Mouse (Mus musculus) thymus, adult 2 months (tissue): ENCODE measurements around the gene Gclm. TPM values are rescaled to one million over a fixed set of nuclear protein-coding genes. Genes with fewer than 3 reads are reported as not detected.
A peak's percentile ranks its signal among the peaks of the same experiment; 100 is the strongest.

Source experiments
- DNase-seq: peaks from one replicate; pipeline ENCODE4 v3.0.0; 2021
- H3K27ac ChIP-seq: fragments of 200-500 bp; 2 replicates; pipeline ENCODE4 v1.5.1; 2012; ENCODE audit warnings: low read length, control low read depth; ENCODE audit not compliant: control insufficient read depth, insufficient read depth
- H3K27me3 ChIP-seq: fragments of 200-500 bp; 2 replicates; pipeline ENCODE4 v1.6.1; 2012; ENCODE audit warnings: mild to moderate bottlenecking, low read length, moderate library complexity, mixed read lengths; ENCODE audit not compliant: control insufficient read depth, insufficient read depth
- H3K36me3 ChIP-seq: fragments of 200-500 bp; 2 replicates; pipeline ENCODE4 v1.6.1; 2012; ENCODE audit warnings: mild to moderate bottlenecking, low read length, moderate library complexity; ENCODE audit not compliant: control insufficient read depth, insufficient read depth
- H3K4me1 ChIP-seq: fragments of 200-500 bp; replicated peaks from 2 replicates; pipeline ENCODE4 v1.6.1; 2012; ENCODE audit warnings: low read length; ENCODE audit not compliant: control insufficient read depth, insufficient read depth
- H3K4me3 ChIP-seq: fragments of 200-500 bp; 2 replicates; pipeline ENCODE4 v1.5.1; 2012; ENCODE audit warnings: mild to moderate bottlenecking, low read length, control low read depth, moderate library complexity; ENCODE audit not compliant: control insufficient read depth, insufficient read depth
- CTCF ChIP-seq: fragments of 200-500 bp; IDR thresholded peaks from 2 replicates; pipeline ENCODE4 v1.5.1; 2012; ENCODE audit warnings: mild to moderate bottlenecking, control low read depth, low read length, moderate library complexity, borderline replicate concordance; ENCODE audit not compliant: control insufficient read depth, poor library complexity, insufficient read depth; ENCODE audit errors: extremely low read depth
- POLR2A ChIP-seq: fragments of 200-500 bp; IDR thresholded peaks from 2 replicates; pipeline ENCODE4 v1.6.1; 2012; ENCODE audit warnings: mild to moderate bottlenecking, low read length, control low read depth, moderate library complexity; ENCODE audit not compliant: control insufficient read depth, poor library complexity, insufficient read depth; ENCODE audit errors: extremely low read depth
- WGBS: fragments of 180-500 bp; shearing (Covaris S2); methylation state at CpG from one replicate; pipeline ENCODE4 v1.1.7; 2018; 5-methylcytosine and 5-hydroxymethylcytosine counted together
- polyA plus RNA-seq: library from polyadenylated mRNA; depleted of rRNA; stranded (reverse); fragments of >200 nt; gene quantifications from 2 replicates; pipeline ENCODE4 v1.2.3, GENCODE M21; 2012

Gclm gene
- polyA plus RNA-seq, 1 experiment: 32.5 TPM

- Histone ChIP-seq H3K36me3 (no peaks in the 10 kb centered on the region), H3K27ac (peak overlapping the region; percentile 48), H3K27me3 (no peaks in the 10 kb centered on the region), H3K4me3 (no peak overlapping the region), H3K4me1 (peaks cover 6% of the 10 kb centered on the region)
- DNase-seq: peak; percentile 15
- 7% methylated on average over 5 of the region's 5 CpGs for WGBS
- TF ChIP-seq POLR2A (no peak), CTCF (no peak)
These were observed 43.0 kb upstream of the Gclm start for GRCm38 (mm10) chr3:122202307-122202732.

- TF ChIP-seq POLR2A (no peak), CTCF (no peak)
- H3K27me3 ChIP-seq: no peaks in the 10 kb centered on the region
- no peak overlapping the region for H3K4me3 ChIP-seq
- WGBS: 94% methylated on average over 9 of the region's 9 CpGs
- H3K4me1 ChIP-seq: peaks cover 6% of the 10 kb centered on the region
- H3K36me3 ChIP-seq: no peaks in the 10 kb centered on the region
- H3K27ac ChIP-seq: no peak overlapping the region
- DNase-seq: no peak
These were observed 41.6 kb upstream of the Gclm start for GRCm38 (mm10) chr3:122203675-122204329.

GRCm38 (mm10) chr3:122205753-122206152, 39.6 kb upstream of the Gclm start:
- H3K27me3 ChIP-seq: no peaks in the 10 kb centered on the region
- H3K4me1 ChIP-seq: peaks cover 6% of the 10 kb centered on the region
- H3K4me3 ChIP-seq: no peak overlapping the region
- H3K36me3 ChIP-seq: no peaks in the 10 kb centered on the region
- 96% methylated on average over 6 of the region's 6 CpGs for WGBS
- H3K27ac ChIP-seq: no peak overlapping the region
- DNase-seq: no peak
- TF ChIP-seq CTCF: no peak
- no peak for TF ChIP-seq POLR2A

DNA sequence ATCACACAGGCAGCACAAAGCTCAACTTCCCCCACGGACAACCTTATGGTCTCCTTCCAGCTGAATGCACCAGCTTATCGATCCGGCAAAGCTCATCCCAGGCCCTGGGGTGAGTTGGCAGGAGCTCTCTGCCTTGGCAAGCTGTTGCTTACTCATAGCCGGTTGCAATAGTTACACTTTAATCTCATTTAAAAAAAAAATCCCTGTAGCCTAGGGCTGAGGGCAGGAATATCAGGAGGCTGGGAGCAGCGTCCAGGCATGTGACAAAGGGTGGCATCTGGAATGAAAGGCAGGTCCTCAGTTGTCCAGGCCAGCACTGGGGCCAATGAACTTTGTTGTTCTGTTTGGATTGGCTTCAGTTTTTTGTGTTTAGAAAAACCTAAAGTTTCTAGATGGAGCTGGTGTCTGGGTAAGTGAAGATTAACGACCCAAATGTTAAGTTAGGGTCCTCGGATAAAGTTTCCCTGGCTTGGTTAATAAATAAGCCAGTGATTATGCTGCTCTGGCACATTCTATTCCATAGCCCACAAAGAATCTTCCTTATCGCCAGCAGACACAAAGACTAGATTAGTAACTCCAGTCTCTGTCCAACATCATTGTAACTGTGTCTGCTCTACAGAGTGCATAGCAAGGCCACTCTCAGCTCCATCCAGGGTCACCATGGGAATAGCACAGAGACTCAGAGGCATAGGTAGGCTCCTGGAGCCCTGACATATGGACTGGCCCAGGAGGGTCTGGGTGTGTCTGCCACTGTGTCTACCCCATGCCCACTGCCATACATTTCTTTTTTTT, 38.9 kb upstream of the Gclm start:
- no peak for DNase-seq
- Histone ChIP-seq H3K4me1 (peaks cover 6% of the 10 kb centered on the region), H3K4me3 (no peak overlapping the region), H3K27me3 (no peaks in the 10 kb centered on the region), H3K36me3 (no peaks in the 10 kb centered on the region), H3K27ac (no peak overlapping the region)
- WGBS: 95% methylated on average over 8 of the region's 8 CpGs
- TF ChIP-seq CTCF (no peak), POLR2A (no peak)

- Histone ChIP-seq H3K27ac (no peak overlapping the region), H3K4me1 (peaks cover 1% of the 10 kb centered on the region), H3K4me3 (no peak overlapping the region), H3K36me3 (no peaks in the 10 kb centered on the region), H3K27me3 (no peaks in the 10 kb centered on the region)
- DNase-seq: no peak
- TF ChIP-seq POLR2A: no peak
- TF ChIP-seq CTCF: no peak
- 96% methylated on average over 6 of the region's 6 CpGs for WGBS
These were observed 37.6 kb upstream of the Gclm start for GRCm38 (mm10) chr3:122207766-122208165.

GRCm38 (mm10) chr3:122208296-122209225, 36.8 kb upstream of the Gclm start:
- Histone ChIP-seq H3K4me3 (no peak overlapping the region), H3K36me3 (no peaks in the 10 kb centered on the region), H3K27ac (no peak overlapping the region), H3K27me3 (no peaks in the 10 kb centered on the region), H3K4me1 (no peaks in the 10 kb centered on the region)
- 69% methylated on average over 15 of the region's 15 CpGs for WGBS
- DNase-seq: no peak
- no peak for TF ChIP-seq CTCF
- TF ChIP-seq POLR2A: no peak
